ENCODE assay signal across 14 mouse cellular contexts in genomic region chr13:34320482-34320881, GRCm38 (mm10).
"Had no signal": no experiment of that assay in that cellular context is flagged by ENCODE, and none has a peak within 500 bp of the region (broad histone marks: within the 10 kb centered on the region; RNA-seq: fewer than 3 reads in every experiment).

No protein-coding gene starts in this region.

- H3K4me1 ChIP-seq: kidney, embryonic 15.5 days; midbrain, embryonic 10.5 days had no signal

- H3K9ac ChIP-seq: kidney, embryonic 15.5 days; lung, embryonic 15.5 days; neural tube, embryonic 15.5 days had no signal

- H3K27me3 ChIP-seq: kidney, embryonic 15.5 days; lung, embryonic 15.5 days; neural tube, embryonic 15.5 days had no signal

- H3K9me3 ChIP-seq: kidney, embryonic 15.5 days; limb, embryonic 10.5 days; lung, embryonic 15.5 days; midbrain, embryonic 10.5 days; neural tube, embryonic 15.5 days had no signal

- DNase-seq: kidney, adult 2 months; kidney, postnatal 14 days; midbrain, embryonic 14.5 days; right cerebral cortex, adult 18-20 months; right cerebral cortex, postnatal 25 days; thymus, adult 2 months; thymus, postnatal 4 days had no signal

- H3K27ac ChIP-seq: kidney, embryonic 15.5 days; left cerebral cortex, adult 2 months; limb, embryonic 10.5 days; lung, embryonic 15.5 days; midbrain, embryonic 10.5 days; neural tube, embryonic 15.5 days had no signal

- H3K4me2 ChIP-seq: kidney, embryonic 15.5 days; lung, embryonic 15.5 days; neural tube, embryonic 15.5 days had no signal

- H3K36me3 ChIP-seq: kidney, embryonic 15.5 days; limb, embryonic 10.5 days; lung, embryonic 15.5 days; neural tube, embryonic 15.5 days had no signal

- H3K4me3 ChIP-seq: kidney, embryonic 15.5 days; left cerebral cortex, adult 2 months; limb, embryonic 10.5 days; lung, embryonic 15.5 days; midbrain, embryonic 10.5 days; myocyte; neural tube, embryonic 15.5 days had no signal
